Mouse (Mus musculus): Measurements from ENCODE around the gene Atrnl1. TPM values are rescaled to one million over a fixed set of nuclear protein-coding genes. Genes with fewer than 3 reads are reported as not detected.

Gene Atrnl1
- polyA plus RNA-seq, 1 experiment from 2014 or later: 3.9 TPM

DNA sequence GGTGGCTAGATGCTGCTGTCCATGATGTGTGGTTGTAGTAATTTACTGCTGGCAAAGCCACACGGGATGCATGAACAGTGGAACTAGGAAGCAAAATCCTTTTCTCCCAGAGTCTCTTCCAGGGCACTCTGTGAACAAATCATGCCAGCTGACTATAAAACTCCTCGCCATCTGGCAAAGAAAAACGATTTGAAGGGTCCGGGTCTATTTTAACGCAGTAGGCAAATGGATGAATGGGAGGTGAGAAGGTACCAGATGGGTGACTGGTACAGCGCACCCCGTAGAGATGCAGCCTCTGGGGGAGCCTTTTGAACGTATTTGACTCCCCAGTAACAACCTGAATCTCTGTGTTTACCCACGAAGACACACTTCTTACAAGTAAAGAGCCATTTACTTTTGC is 14.9 kb downstream of the Atrnl1 start:
- H3K4me3 ChIP-seq (ENCODE audit: low read depth, low read length): no peak overlapping the region
- TF ChIP-seq EP300 (optimal IDR thresholded peaks at IDR 0.05) (no peak), CTCF (IDR thresholded peaks at IDR 0.05; ENCODE audit: low read depth) (no peak)
- H3K27ac ChIP-seq (replicated peaks): no peak overlapping the region
- H3K36me3 ChIP-seq (ENCODE audit: control insufficient read depth, insufficient read depth, low read length): no peaks in the 10 kb centered on the region
- H3K4me1 ChIP-seq (replicated peaks; ENCODE audit: control insufficient read depth, insufficient read depth): no peaks in the 10 kb centered on the region
- no peak overlapping the region for H3K9ac ChIP-seq (ENCODE audit: low read length)
- no peak for DNase-seq (ENCODE audit: low spot score)
- H3K27me3 ChIP-seq (ENCODE audit: control insufficient read depth, insufficient read depth, low read length): no peaks in the 10 kb centered on the region
- H3K4me2 ChIP-seq (replicated peaks; ENCODE audit: low read depth): no peak overlapping the region
- 87% methylated on average over 9 of the region's 9 CpGs for WGBS
- no peak for ATAC-seq (ENCODE audit: low FRiP score, low TSS enrichment)
- H3K9me3 ChIP-seq (ENCODE audit: control insufficient read depth, low read length): no peaks in the 10 kb centered on the region

DNA sequence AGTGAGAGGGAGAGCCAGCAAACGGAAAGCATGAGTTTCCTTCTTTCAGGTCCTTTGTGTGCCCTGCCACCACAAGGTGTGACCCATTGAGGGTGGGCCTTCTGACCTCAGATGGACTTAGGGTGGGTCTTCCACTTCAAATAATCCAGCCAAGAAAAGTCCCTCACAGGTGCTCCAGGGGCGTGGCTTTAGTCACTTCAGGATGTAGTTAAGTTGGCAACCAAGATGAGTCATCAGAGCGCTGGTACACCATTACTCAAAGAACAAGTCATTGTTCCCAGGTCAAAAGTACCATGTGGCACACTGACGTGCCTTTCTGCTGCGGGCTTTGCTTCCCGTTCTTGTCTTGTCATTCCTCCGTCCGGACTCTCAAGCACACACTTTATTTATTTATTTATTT is 16.4 kb downstream of the Atrnl1 start:
- WGBS: 69% methylated on average over 8 of the region's 8 CpGs
- DNase-seq (ENCODE audit: low spot score) (peak; percentile 77), ATAC-seq (ENCODE audit: low FRiP score, low TSS enrichment) (peak; percentile 94)
- no peak overlapping the region for H3K9ac ChIP-seq (ENCODE audit: low read length)
- H3K4me3 ChIP-seq (ENCODE audit: low read depth, low read length): no peak overlapping the region
- H3K36me3 ChIP-seq (ENCODE audit: control insufficient read depth, insufficient read depth, low read length): no peaks in the 10 kb centered on the region
- no peak overlapping the region for H3K4me2 ChIP-seq (replicated peaks; ENCODE audit: low read depth)
- no peak overlapping the region for H3K27ac ChIP-seq (replicated peaks)
- no peaks in the 10 kb centered on the region for H3K27me3 ChIP-seq (ENCODE audit: control insufficient read depth, insufficient read depth, low read length)
- TF ChIP-seq CTCF (IDR thresholded peaks at IDR 0.05; ENCODE audit: low read depth) (no peak), EP300 (optimal IDR thresholded peaks at IDR 0.05) (no peak)
- no peaks in the 10 kb centered on the region for H3K4me1 ChIP-seq (replicated peaks; ENCODE audit: control insufficient read depth, insufficient read depth)
- H3K9me3 ChIP-seq (ENCODE audit: control insufficient read depth, low read length): no peaks in the 10 kb centered on the region

GRCm38 (mm10) chr19:57642536-57642935 is 31.7 kb downstream of the Atrnl1 start:
- H3K4me2 ChIP-seq (replicated peaks; ENCODE audit: low read depth): no peak overlapping the region
- TF ChIP-seq EP300 (optimal IDR thresholded peaks at IDR 0.05) (no peak), CTCF (IDR thresholded peaks at IDR 0.05; ENCODE audit: low read depth) (no peak)
- H3K4me3 ChIP-seq (ENCODE audit: low read depth, low read length): no peak overlapping the region
- ATAC-seq (ENCODE audit: low FRiP score, low TSS enrichment) (0 out of 2 replicates have a peak, but pooled peaks have one; percentile 32), DNase-seq (ENCODE audit: low spot score) (no peak)
- H3K9me3 ChIP-seq (ENCODE audit: control insufficient read depth, low read length): no peaks in the 10 kb centered on the region
- H3K36me3 ChIP-seq (ENCODE audit: control insufficient read depth, insufficient read depth, low read length): no peaks in the 10 kb centered on the region
- WGBS: 96% methylated on average over 21 of the region's 21 CpGs
- no peaks in the 10 kb centered on the region for H3K4me1 ChIP-seq (replicated peaks; ENCODE audit: control insufficient read depth, insufficient read depth)
- H3K27me3 ChIP-seq (ENCODE audit: control insufficient read depth, insufficient read depth, low read length): no peaks in the 10 kb centered on the region
- no peak overlapping the region for H3K27ac ChIP-seq (replicated peaks)
- H3K9ac ChIP-seq (ENCODE audit: low read length): no peak overlapping the region

GRCm38 (mm10) chr19:57642980-57643379 is 32.1 kb downstream of the Atrnl1 start:
- Histone ChIP-seq H3K27me3 (ENCODE audit: control insufficient read depth, insufficient read depth, low read length) (no peaks in the 10 kb centered on the region), H3K4me3 (ENCODE audit: low read depth, low read length) (no peak overlapping the region), H3K9me3 (ENCODE audit: control insufficient read depth, low read length) (no peaks in the 10 kb centered on the region), H3K9ac (ENCODE audit: low read length) (no peak overlapping the region), H3K4me2 (replicated peaks; ENCODE audit: low read depth) (no peak overlapping the region), H3K27ac (replicated peaks) (no peak overlapping the region), H3K36me3 (ENCODE audit: control insufficient read depth, insufficient read depth, low read length) (no peaks in the 10 kb centered on the region), H3K4me1 (replicated peaks; ENCODE audit: control insufficient read depth, insufficient read depth) (no peaks in the 10 kb centered on the region)
- 31% methylated on average over 2 of the region's 2 CpGs for WGBS
- ATAC-seq (ENCODE audit: low FRiP score, low TSS enrichment): no peak
- DNase-seq (ENCODE audit: low spot score): no peak
- TF ChIP-seq EP300 (optimal IDR thresholded peaks at IDR 0.05) (no peak), CTCF (IDR thresholded peaks at IDR 0.05; ENCODE audit: low read depth) (peak; percentile 72)

GRCm38 (mm10) chr19:57648202-57648943 is 37.5 kb downstream of the Atrnl1 start:
- H3K4me2 ChIP-seq (replicated peaks; ENCODE audit: low read depth): no peak overlapping the region
- no peaks in the 10 kb centered on the region for H3K27me3 ChIP-seq (ENCODE audit: control insufficient read depth, insufficient read depth, low read length)
- WGBS: 83% methylated on average over 14 of the region's 14 CpGs
- 0 out of 2 replicates have a peak, but pooled peaks cover 2% of the 10 kb centered on the region for H3K36me3 ChIP-seq (ENCODE audit: control insufficient read depth, insufficient read depth, low read length)
- H3K9me3 ChIP-seq (ENCODE audit: control insufficient read depth, low read length): no peaks in the 10 kb centered on the region
- no peaks in the 10 kb centered on the region for H3K4me1 ChIP-seq (replicated peaks; ENCODE audit: control insufficient read depth, insufficient read depth)
- no peak for DNase-seq (ENCODE audit: low spot score)
- ATAC-seq (ENCODE audit: low FRiP score, low TSS enrichment): peak; percentile 24; the same call in 1 of the 2 replicates
- H3K4me3 ChIP-seq (ENCODE audit: low read depth, low read length): no peak overlapping the region
- H3K9ac ChIP-seq (ENCODE audit: low read length): no peak overlapping the region
- H3K27ac ChIP-seq (replicated peaks): no peak overlapping the region
- TF ChIP-seq EP300 (optimal IDR thresholded peaks at IDR 0.05): no peak
- no peak for TF ChIP-seq CTCF (IDR thresholded peaks at IDR 0.05; ENCODE audit: low read depth)

- Histone ChIP-seq H3K4me3 (ENCODE audit: low read depth, low read length) (no peak overlapping the region), H3K27ac (replicated peaks) (no peak overlapping the region), H3K9ac (ENCODE audit: low read length) (no peak overlapping the region), H3K36me3 (ENCODE audit: control insufficient read depth, insufficient read depth, low read length) (0 out of 2 replicates have a peak, but pooled peaks cover 2% of the 10 kb centered on the region), H3K4me2 (replicated peaks; ENCODE audit: low read depth) (no peak overlapping the region), H3K9me3 (ENCODE audit: control insufficient read depth, low read length) (no peaks in the 10 kb centered on the region), H3K27me3 (ENCODE audit: control insufficient read depth, insufficient read depth, low read length) (no peaks in the 10 kb centered on the region), H3K4me1 (replicated peaks; ENCODE audit: control insufficient read depth, insufficient read depth) (no peaks in the 10 kb centered on the region)
- TF ChIP-seq EP300 (optimal IDR thresholded peaks at IDR 0.05) (no peak), CTCF (IDR thresholded peaks at IDR 0.05; ENCODE audit: low read depth) (no peak)
- peak; percentile 33; the same call in 1 of the 2 replicates for ATAC-seq (ENCODE audit: low FRiP score, low TSS enrichment)
- DNase-seq (ENCODE audit: low spot score): no peak
- 95% methylated on average over 4 of the region's 4 CpGs for WGBS
These were observed 38.1 kb downstream of the Atrnl1 start for GRCm38 (mm10) chr19:57648944-57649271.

Measured in stomach, postnatal 0 days (tissue).